In genomic region chr7:137310876-137311275, GRCm38 (mm10) we compare ENCODE assay signal across 9 mouse cellular contexts. TPM values are rescaled to one million over a fixed set of nuclear protein-coding genes. Genes with fewer than 3 reads are reported as not detected.
DNase-seq lines count a peak whose midpoint lies in the region; ATAC-seq lines count a peak whose summit lies in the region.
"Had no signal": no experiment of that assay in that cellular context is flagged by ENCODE, and none has a peak within 500 bp of the region (broad histone marks: within the 10 kb centered on the region; RNA-seq: fewer than 3 reads in every experiment).

No protein-coding gene starts in this region.

- peak overlapping the region; percentile 59; the same call in 1 of the 2 replicates for H3K9ac ChIP-seq in heart, embryonic 14.5 days (ENCODE audit: low read length)
- peak overlapping the region; percentile 81 for H3K9ac ChIP-seq in neural tube, embryonic 11.5 days (ENCODE audit: low read length)

- WGBS in heart, embryonic 14.5 days, result 5% methylated on average over 11 of the region's 11 CpGs
- WGBS in embryonic facial prominence, embryonic 10.5 days, result under 1% methylated on average over 11 of the region's 11 CpGs
- under 1% methylated on average over 11 of the region's 11 CpGs for WGBS in neural tube, embryonic 11.5 days

- intact Hi-C loops in heart, postnatal 14 days (cut with DNase I), result loop anchor here (1.0 to 10.0 kb wide), 3 partner anchors 10 to 464 kb away; no protein-coding TSS in a partner anchor
- intact Hi-C loops in gastrocnemius, postnatal 36 days (cut with DNase I), result no loop called here

- H3K4me1 ChIP-seq in heart, embryonic 14.5 days (ENCODE audit: control insufficient read depth in 2 of 2, insufficient read depth in 2 of 2, low read length in 2 of 2), result peaks cover 11 to 30% of the 10 kb centered on the region in 2 experiments; a peak in 3 of 4 replicates
- H3K4me1 ChIP-seq in embryonic facial prominence, embryonic 10.5 days, result peaks cover 79% of the 10 kb centered on the region
- peaks cover 24% of the 10 kb centered on the region for H3K4me1 ChIP-seq in neural tube, embryonic 11.5 days (ENCODE audit: control insufficient read depth, insufficient read depth, low read length)

- DNase-seq in heart, postnatal 14 days, result no peak
- peak; percentile 44 for DNase-seq in embryonic facial prominence, embryonic 10.5 days (ENCODE audit: low spot score)
- DNase-seq in induced T-regulatory cell, adult 2 months (ENCODE audit: low read depth), result peak; percentile 19
- DNase-seq in neural tube, embryonic 11.5 days (ENCODE audit: low spot score), result peak; percentile 47
- DNase-seq in lung, postnatal 4 days, result no peak
- no peak for DNase-seq in gastrocnemius, postnatal 36 days
- DNase-seq in adrenal gland, postnatal 25 days, result no peak

- no peak overlapping the region for H3K27ac ChIP-seq in heart, embryonic 14.5 days (replicated peaks in 1 of 2; ENCODE audit: control insufficient read depth in 1 of 2, insufficient read depth in 1 of 2, low read depth in 2 of 2, low read length in 2 of 2)
- H3K27ac ChIP-seq in embryonic facial prominence, embryonic 10.5 days (replicated peaks), result peak overlapping the region; percentile 94
- H3K27ac ChIP-seq in neural tube, embryonic 11.5 days (ENCODE audit: low read depth, low read length), result peak overlapping the region; percentile 88

- no peak for ATAC-seq in heart, embryonic 14.5 days (ENCODE audit: insufficient number of reproducible peaks, insufficient read depth, low FRiP score, low read depth)
- no peak for ATAC-seq in neural tube, embryonic 11.5 days (ENCODE audit: insufficient read depth, low FRiP score, low TSS enrichment)

- H3K27me3 ChIP-seq in heart, embryonic 14.5 days (ENCODE audit: control insufficient read depth, insufficient read depth, low read length), result peaks cover 78% of the 10 kb centered on the region
- H3K27me3 ChIP-seq in embryonic facial prominence, embryonic 10.5 days (replicated peaks; ENCODE audit: low read depth, poor library complexity, severe bottlenecking), result peaks cover 95% of the 10 kb centered on the region
- H3K27me3 ChIP-seq in neural tube, embryonic 11.5 days (ENCODE audit: control insufficient read depth, insufficient read depth, low read length), result peaks cover 42% of the 10 kb centered on the region

- peak overlapping the region; percentile 10 to 43; a peak in 3 of 4 replicates for H3K4me3 ChIP-seq in heart, embryonic 14.5 days (ENCODE audit: control insufficient read depth in 1 of 2, insufficient read depth in 1 of 2, low read depth in 1 of 2, low read length in 2 of 2)
- H3K4me3 ChIP-seq in embryonic facial prominence, embryonic 10.5 days, result peak overlapping the region; percentile 87
- peak overlapping the region; percentile 87 for H3K4me3 ChIP-seq in neural tube, embryonic 11.5 days (ENCODE audit: low read depth, low read length)

- peak overlapping the region; percentile 97 for H3K4me2 ChIP-seq in heart, embryonic 14.5 days (ENCODE audit: low read length)
- H3K4me2 ChIP-seq in neural tube, embryonic 11.5 days (ENCODE audit: low read depth), result peak overlapping the region; percentile 91

- no peaks in the 10 kb centered on the region for H3K9me3 ChIP-seq in heart, embryonic 14.5 days (ENCODE audit: control insufficient read depth, low read length)
- H3K9me3 ChIP-seq in embryonic facial prominence, embryonic 10.5 days, result no peaks in the 10 kb centered on the region
- no peaks in the 10 kb centered on the region for H3K9me3 ChIP-seq in neural tube, embryonic 11.5 days (ENCODE audit: control insufficient read depth, low read length)

- no peaks in the 10 kb centered on the region for H3K36me3 ChIP-seq in heart, embryonic 14.5 days (ENCODE audit: control insufficient read depth, insufficient read depth, low read length)
- peaks cover 17% of the 10 kb centered on the region for H3K36me3 ChIP-seq in embryonic facial prominence, embryonic 10.5 days (replicated peaks)
- H3K36me3 ChIP-seq in neural tube, embryonic 11.5 days (ENCODE audit: control insufficient read depth, insufficient read depth, low read length), result no peaks in the 10 kb centered on the region

RNA-seq across cellular contexts. Expression of gene Ebf3, which starts 3.4 kb away (rescaled TPM):
- 2.2 and 2.3 TPM in 2 replicates for polyA plus RNA-seq in heart, embryonic 14.5 days (2014; fragmentation: Nextera tagmentation; extraction: Ambion mirVana)
- total RNA-seq in heart, postnatal 14 days (2021), result 10 to 100 TPM; 13.2 to 15.2 TPM
- polyA plus RNA-seq in embryonic facial prominence, embryonic 10.5 days (2016; fragmentation: Nextera tagmentation; extraction: Ambion mirVana), result 8.4 and 9.4 TPM in 2 replicates
- 12.9 and 13.0 TPM in 2 replicates for polyA plus RNA-seq in neural tube, embryonic 11.5 days (2014; fragmentation: Nextera tagmentation; extraction: Ambion mirVana)
- 1 to 10 TPM; 7.1 to 7.6 TPM for total RNA-seq in gastrocnemius, postnatal 36 days (2021)
- 4.8 and 7.3 TPM in 2 replicates for total RNA-seq in adrenal gland, postnatal 25 days (2021)
- total RNA-seq: megakaryocyte-erythroid progenitor cell, adult 5-6 weeks had no signal

Comparison
In these comparisons a context has a peak if more than half of its experiments do, and no peak if none do; other contexts are left out.
1. H3K27ac ChIP-seq: peak in embryonic facial prominence, embryonic 10.5 days (single experiment) and neural tube, embryonic 11.5 days (single experiment); none in heart, embryonic 14.5 days (0 of 2).
2. H3K4me3 ChIP-seq: peak in every context shown above with its lines; median percentile 87 in embryonic facial prominence, embryonic 10.5 days; 87 in neural tube, embryonic 11.5 days; 26 in heart, embryonic 14.5 days.
3. DNase-seq: peak in embryonic facial prominence, embryonic 10.5 days (single experiment), induced T-regulatory cell, adult 2 months (single experiment) and neural tube, embryonic 11.5 days (single experiment); none in heart, postnatal 14 days (0 of 2), lung, postnatal 4 days (0 of 2), gastrocnemius, postnatal 36 days (0 of 2) and adrenal gland, postnatal 25 days (single experiment).